25 mouse cellular contexts compared by ENCODE assay signal in genomic region chr8:119857767-119858166, GRCm38 (mm10). TPM values are rescaled to one million over a fixed set of nuclear protein-coding genes. Genes with fewer than 3 reads are reported as not detected.
DNase-seq lines count a peak whose midpoint lies in the region; ATAC-seq and TF ChIP-seq lines count a peak whose summit lies in the region.
"Had no signal": no experiment of that assay in that cellular context is flagged by ENCODE, and none has a peak within 500 bp of the region (broad histone marks: within the 10 kb centered on the region; RNA-seq: fewer than 3 reads in every experiment).

No protein-coding gene starts in this region.

- WGBS in liver, postnatal 0 days (ENCODE audit: insufficient replicate concordance), result 34% methylated on average over 6 of the region's 6 CpGs
- WGBS in hindbrain, embryonic 13.5 days, result 80% methylated on average over 6 of the region's 6 CpGs

- H3K27me3 ChIP-seq in liver, postnatal 0 days (ENCODE audit: insufficient read depth, low read length), result no peaks in the 10 kb centered on the region
- H3K27me3 ChIP-seq in hindbrain, embryonic 13.5 days, result no peaks in the 10 kb centered on the region
- H3K27me3 ChIP-seq: hindbrain, embryonic 12.5 days; lung, embryonic 15.5 days had no signal

- peaks cover 12% of the 10 kb centered on the region for H3K4me1 ChIP-seq in liver, postnatal 0 days (ENCODE audit: insufficient read depth)
- H3K4me1 ChIP-seq in hindbrain, embryonic 13.5 days (replicated peaks), result peaks cover 9% of the 10 kb centered on the region

- no peak for TF ChIP-seq EP300 in liver, postnatal 0 days (IDR thresholded peaks at IDR 0.05; ENCODE audit: low read depth)

- no peaks in the 10 kb centered on the region for H3K36me3 ChIP-seq in liver, postnatal 0 days (replicated peaks; ENCODE audit: insufficient read depth, low read length)
- H3K36me3 ChIP-seq in hindbrain, embryonic 13.5 days, result no peaks in the 10 kb centered on the region
- H3K36me3 ChIP-seq: embryonic facial prominence, embryonic 10.5 days; forebrain, embryonic 10.5 days; hindbrain, embryonic 12.5 days; limb, embryonic 10.5 days; lung, embryonic 15.5 days had no signal

- no peak overlapping the region; the same call in 1 of the 2 replicates for H3K9ac ChIP-seq in liver, postnatal 0 days (replicated peaks)
- no peak overlapping the region for H3K9ac ChIP-seq in hindbrain, embryonic 13.5 days
- H3K9ac ChIP-seq: hindbrain, embryonic 12.5 days; lung, embryonic 15.5 days had no signal

- peak; percentile 29 for DNase-seq in adrenal gland, adult 2 months
- no peak for DNase-seq in adrenal gland, postnatal 10 days
- DNase-seq in liver, postnatal 0 days, result peak; percentile 35
- no peak for DNase-seq in liver
- DNase-seq: cerebellum, adult 11 months; cerebellum, adult 9-11 months; gastrocnemius, postnatal 14 days; kidney, adult 11 months; thymus, adult 18-20 months; thymus, postnatal 36 days had no signal

- H3K9me3 ChIP-seq in liver, postnatal 0 days (ENCODE audit: low read length), result no peaks in the 10 kb centered on the region
- H3K9me3 ChIP-seq in hindbrain, embryonic 13.5 days, result no peaks in the 10 kb centered on the region
- H3K9me3 ChIP-seq: embryonic facial prominence, embryonic 10.5 days; forebrain, embryonic 10.5 days; hindbrain, embryonic 12.5 days; limb, embryonic 10.5 days; lung, embryonic 15.5 days had no signal

- H3K27ac ChIP-seq in liver, postnatal 0 days (ENCODE audit: low read depth), result no peak overlapping the region
- no peak overlapping the region for H3K27ac ChIP-seq in hindbrain, embryonic 13.5 days
- H3K27ac ChIP-seq: embryonic facial prominence, embryonic 10.5 days; forebrain, embryonic 10.5 days; heart, adult 2 months; hindbrain, embryonic 12.5 days; kidney, postnatal 0 days; limb, embryonic 10.5 days; lung, embryonic 15.5 days had no signal

- no peak for ATAC-seq in liver, postnatal 0 days
- ATAC-seq in common myeloid progenitor, adult 5-6 weeks (replicated peaks; ENCODE audit: low read depth, poor library complexity, severe bottlenecking), result peak; percentile 53
- peak; percentile 82 for ATAC-seq in monocyte, adult 5-6 weeks (replicated peaks; ENCODE audit: insufficient number of reproducible peaks, low FRiP score, low TSS enrichment, poor library complexity, severe bottlenecking)
- no peak for ATAC-seq in hindbrain, embryonic 13.5 days (ENCODE audit: low FRiP score)
- ATAC-seq: forebrain, embryonic 16.5 days had no signal

- TF ChIP-seq CTCF in liver, postnatal 0 days (IDR thresholded peaks at IDR 0.05; ENCODE audit: low read depth), result no peak

- no peak overlapping the region for H3K4me3 ChIP-seq in liver, postnatal 0 days (ENCODE audit: low read depth, low read length)
- H3K4me3 ChIP-seq in hindbrain, embryonic 13.5 days, result no peak overlapping the region
- H3K4me3 ChIP-seq: embryonic facial prominence, embryonic 10.5 days; forebrain, embryonic 10.5 days; heart, adult 2 months; hindbrain, embryonic 12.5 days; limb, embryonic 10.5 days; lung, embryonic 15.5 days had no signal

- no peak overlapping the region for H3K4me2 ChIP-seq in liver, postnatal 0 days (ENCODE audit: low read depth, low read length)
- H3K4me2 ChIP-seq in hindbrain, embryonic 13.5 days, result no peak overlapping the region
- H3K4me2 ChIP-seq: hindbrain, embryonic 12.5 days; lung, embryonic 15.5 days; midbrain, embryonic 11.5 days had no signal

RNA-seq across cellular contexts. Expression of gene Klhl36, which starts 4.3 kb away (rescaled TPM):
- total RNA-seq in adrenal gland, adult 2 months (2021), result 10 to 100 TPM in 1 of 2 experiments, 1 to 10 TPM in 1; 4.3 to 11.3 TPM
- 19.8 and 25.5 TPM in 2 replicates for polyA plus RNA-seq in adrenal gland, adult 2 months (2012; rRNA removed)
- total RNA-seq in adrenal gland, postnatal 10 days (2021), result 10 to 100 TPM in 1 of 2 experiments, 1 to 10 TPM in 1; 7.3 to 11.2 TPM
- 4.3 and 4.9 TPM in 2 replicates for polyA plus RNA-seq in liver, postnatal 0 days (2015; fragmentation: Nextera tagmentation; extraction: Ambion mirVana)
- 5.7 and 7.4 TPM in 2 replicates for total RNA-seq in common myeloid progenitor, adult 5-6 weeks (2017)
- 8.5 to 16.5 TPM (median 14.2 TPM) in 3 replicates for total RNA-seq in monocyte, adult 5-6 weeks (2017)
- polyA plus RNA-seq in hindbrain, embryonic 13.5 days (2015; fragmentation: Nextera tagmentation; extraction: Ambion mirVana), result 14.6 and 14.8 TPM in 2 replicates

RNA-seq across cellular contexts. Expression of gene Cotl1, which starts 17.4 kb away (rescaled TPM):
- total RNA-seq in adrenal gland, adult 2 months (2021), result 10 to 100 TPM; 45.4 to 50.4 TPM
- 156 TPM in 2 replicates for polyA plus RNA-seq in adrenal gland, adult 2 months (2012; rRNA removed)
- 10 to 100 TPM; 68.0 to 77.5 TPM for total RNA-seq in adrenal gland, postnatal 10 days (2021)
- 28.5 and 28.8 TPM in 2 replicates for polyA plus RNA-seq in liver, postnatal 0 days (2015; fragmentation: Nextera tagmentation; extraction: Ambion mirVana)
- total RNA-seq in common myeloid progenitor, adult 5-6 weeks (2017), result 79.3 and 132 TPM in 2 replicates
- total RNA-seq in monocyte, adult 5-6 weeks (2017), result 289 to 324 TPM (median 310 TPM) in 3 replicates
- polyA plus RNA-seq in hindbrain, embryonic 13.5 days (2015; fragmentation: Nextera tagmentation; extraction: Ambion mirVana), result 98.1 and 106 TPM in 2 replicates

RNA-seq across cellular contexts. Expression of gene Usp10, which starts 52.4 kb away (rescaled TPM):
- total RNA-seq in adrenal gland, adult 2 months (2021), result 100 to 1,000 TPM in 1 of 2 experiments, 10 to 100 TPM in 1; 93.9 to 133 TPM
- polyA plus RNA-seq in adrenal gland, adult 2 months (2012; rRNA removed), result 64.7 and 96.5 TPM in 2 replicates
- 100 to 1,000 TPM in 1 of 2 experiments, 10 to 100 TPM in 1; 92.2 to 106 TPM for total RNA-seq in adrenal gland, postnatal 10 days (2021)
- 44.1 and 46.5 TPM in 2 replicates for polyA plus RNA-seq in liver, postnatal 0 days (2015; fragmentation: Nextera tagmentation; extraction: Ambion mirVana)
- total RNA-seq in common myeloid progenitor, adult 5-6 weeks (2017), result 53.3 and 85.6 TPM in 2 replicates
- total RNA-seq in monocyte, adult 5-6 weeks (2017), result 27.0 to 27.9 TPM (median 27.1 TPM) in 3 replicates
- 123 and 126 TPM in 2 replicates for polyA plus RNA-seq in hindbrain, embryonic 13.5 days (2015; fragmentation: Nextera tagmentation; extraction: Ambion mirVana)

RNA-seq across cellular contexts. Expression of gene Gm20388, which starts 52.9 kb away (rescaled TPM):
- total RNA-seq in adrenal gland, adult 2 months (2021), result 1 to 10 TPM; 5.9 to 9.9 TPM
- polyA plus RNA-seq in adrenal gland, adult 2 months (2012; rRNA removed), result 43.6 and 50.1 TPM in 2 replicates
- total RNA-seq in adrenal gland, postnatal 10 days (2021), result 1 to 10 TPM; 1.9 to 2.0 TPM
- polyA plus RNA-seq in liver, postnatal 0 days (2015; fragmentation: Nextera tagmentation; extraction: Ambion mirVana), result not detected in 2 replicates
- total RNA-seq in common myeloid progenitor, adult 5-6 weeks (2017), result 35.7 and 36.7 TPM in 2 replicates
- 10.0 to 63.8 TPM (median 16.1 TPM) in 3 replicates for total RNA-seq in monocyte, adult 5-6 weeks (2017)
- 1.9 and 4.1 TPM in 2 replicates for polyA plus RNA-seq in hindbrain, embryonic 13.5 days (2015; fragmentation: Nextera tagmentation; extraction: Ambion mirVana)
- total RNA-seq: layer of hippocampus, postnatal 10 days had no signal
- polyA plus RNA-seq: heart, embryonic 14.5 days; hindbrain, embryonic 12.5 days; kidney, postnatal 0 days; midbrain, embryonic 11.5 days; neural tube, embryonic 11.5 days had no signal

Comparison
In these comparisons a context has a peak if more than half of its experiments do, and no peak if none do; other contexts are left out.
1. DNase-seq: peak in adrenal gland, adult 2 months (single experiment) and liver, postnatal 0 days (single experiment); none in adrenal gland, postnatal 10 days (single experiment) and liver (single experiment).
2. ATAC-seq: peak in common myeloid progenitor, adult 5-6 weeks (single experiment) and monocyte, adult 5-6 weeks (single experiment); none in liver, postnatal 0 days (single experiment) and hindbrain, embryonic 13.5 days (single experiment).